Mouse (Mus musculus) stomach, embryonic 14.5 days (tissue): ENCODE results near the gene Meis2. TPM values are rescaled to one million over a fixed set of nuclear protein-coding genes. Genes with fewer than 3 reads are reported as not detected.

Source experiments
- ATAC-seq: fragments of 200-750 bp; cut with Nextera tagmentation; 2 replicates; pipeline ENCODE4 v1.8.0; 2017; ENCODE audit warnings: low read depth, moderate TSS enrichment; ENCODE audit not compliant: insufficient number of reproducible peaks, insufficient read depth, low FRiP score
- H3K27ac ChIP-seq: fragments of 300-500 bp; sonication (generic); 2 replicates; pipeline ENCODE4 v1.5.1; 2014; ENCODE audit warnings: mild to moderate bottlenecking, low read length, moderate library complexity, mixed read lengths
- H3K27me3 ChIP-seq: fragments of 300-500 bp; sonication (generic); 2 replicates; pipeline ENCODE4 v1.6.1; 2014; ENCODE audit warnings: low read length, control low read depth, mixed read lengths; ENCODE audit not compliant: control insufficient read depth, insufficient read depth
- H3K36me3 ChIP-seq: fragments of 300-500 bp; sonication (generic); 2 replicates; pipeline ENCODE4 v1.6.1; 2014; ENCODE audit warnings: mild to moderate bottlenecking, control low read depth, low read length, moderate library complexity, mixed read lengths; ENCODE audit not compliant: control insufficient read depth, insufficient read depth
- H3K4me1 ChIP-seq: fragments of 300-500 bp; sonication (generic); 2 replicates; pipeline ENCODE4 v1.6.1; 2014; ENCODE audit warnings: low read length, control low read depth, mixed read lengths; ENCODE audit not compliant: control insufficient read depth, insufficient read depth
- H3K4me2 ChIP-seq: fragments of 300-500 bp; sonication (generic); replicated peaks from 2 replicates; pipeline ENCODE4 v1.6.1; 2014; ENCODE audit warnings: low read depth, low read length, control low read depth
- H3K4me3 ChIP-seq: fragments of 300-500 bp; sonication (generic); 2 replicates; pipeline ENCODE4 v1.5.1; 2014; ENCODE audit warnings: low read depth, low read length, control low read depth
- H3K9ac ChIP-seq: fragments of 300-500 bp; sonication (generic); replicated peaks from 2 replicates; pipeline ENCODE4 v1.6.1; 2014; ENCODE audit warnings: low read depth, mild to moderate bottlenecking, control low read depth, low read length, moderate library complexity, mixed read lengths
- H3K9me3 ChIP-seq: fragments of 300-500 bp; sonication (generic); 2 replicates; pipeline ENCODE4 v1.6.1; 2016; ENCODE audit warnings: low read depth, low read length, control low read depth; ENCODE audit not compliant: control insufficient read depth
- WGBS: fragments of 180-500 bp; shearing (Covaris S2); extraction: QIAGEN DNeasy Blood & Tissue Kit; methylation state at CpG from one replicate; pipeline ENCODE4 v1.1.7; 2014; 5-methylcytosine and 5-hydroxymethylcytosine counted together
- polyA plus RNA-seq: library from polyadenylated mRNA; unstranded; fragments of >200 nt; fragmentation: Nextera tagmentation; extraction: Ambion mirVana; gene quantifications from 2 replicates; pipeline ENCODE4 v1.2.1, GENCODE M21; 2014

Meis2 gene
- polyA plus RNA-seq, 1 experiment from 2014 or later: 85.0 TPM

GRCm38 (mm10) chr2:115822361-115822760 is 243.3 kb downstream of the Meis2 start:
- H3K4me1 ChIP-seq: peaks cover 4% of the 10 kb centered on the region; the same call in 1 of the 2 replicates
- H3K9ac ChIP-seq: no peak overlapping the region
- no peak for ATAC-seq
- no peaks in the 10 kb centered on the region for H3K9me3 ChIP-seq
- no peak overlapping the region for H3K4me3 ChIP-seq
- no peaks in the 10 kb centered on the region for H3K36me3 ChIP-seq
- WGBS: 84% methylated on average over 5 of the region's 5 CpGs
- H3K27me3 ChIP-seq: no peaks in the 10 kb centered on the region
- H3K27ac ChIP-seq: no peak overlapping the region
- no peak overlapping the region for H3K4me2 ChIP-seq

GRCm38 (mm10) chr2:115817959-115818358 is 247.7 kb downstream of the Meis2 start:
- Histone ChIP-seq H3K36me3 (no peaks in the 10 kb centered on the region), H3K27ac (peak overlapping the region; percentile 63; the same call in 1 of the 2 replicates), H3K9me3 (no peaks in the 10 kb centered on the region), H3K4me2 (no peak overlapping the region), H3K9ac (no peak overlapping the region), H3K4me3 (no peak overlapping the region), H3K27me3 (no peaks in the 10 kb centered on the region), H3K4me1 (peaks cover 4% of the 10 kb centered on the region; the same call in 1 of the 2 replicates)
- 25% methylated on average over 6 of the region's 6 CpGs for WGBS
- peak; percentile 93 for ATAC-seq

DNA sequence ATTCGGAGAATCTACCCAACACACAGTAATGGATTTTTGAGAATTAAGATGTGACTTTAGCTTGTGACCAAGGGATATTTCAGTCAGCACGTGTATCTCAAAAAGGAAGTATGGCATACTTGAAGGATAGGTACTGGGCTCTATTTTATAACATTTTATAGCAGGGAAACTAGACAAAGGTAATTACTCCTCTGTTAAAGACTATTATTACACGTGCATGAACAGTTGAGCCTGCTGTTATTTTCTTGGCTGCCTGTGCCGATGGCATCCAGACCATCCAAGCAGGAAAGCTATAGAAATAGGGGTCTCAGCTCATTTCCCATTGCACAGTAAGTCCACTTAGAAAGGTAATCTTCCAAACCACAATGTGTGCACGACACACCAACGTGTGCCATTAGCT is 251.9 kb downstream of the Meis2 start:
- Histone ChIP-seq H3K4me1 (peaks cover 4% of the 10 kb centered on the region; the same call in 1 of the 2 replicates), H3K27ac (no peak overlapping the region), H3K4me2 (no peak overlapping the region), H3K27me3 (no peaks in the 10 kb centered on the region), H3K9ac (no peak overlapping the region), H3K9me3 (no peaks in the 10 kb centered on the region), H3K4me3 (no peak overlapping the region), H3K36me3 (no peaks in the 10 kb centered on the region)
- 50% methylated on average over 6 of the region's 6 CpGs for WGBS
- no peak for ATAC-seq

DNA sequence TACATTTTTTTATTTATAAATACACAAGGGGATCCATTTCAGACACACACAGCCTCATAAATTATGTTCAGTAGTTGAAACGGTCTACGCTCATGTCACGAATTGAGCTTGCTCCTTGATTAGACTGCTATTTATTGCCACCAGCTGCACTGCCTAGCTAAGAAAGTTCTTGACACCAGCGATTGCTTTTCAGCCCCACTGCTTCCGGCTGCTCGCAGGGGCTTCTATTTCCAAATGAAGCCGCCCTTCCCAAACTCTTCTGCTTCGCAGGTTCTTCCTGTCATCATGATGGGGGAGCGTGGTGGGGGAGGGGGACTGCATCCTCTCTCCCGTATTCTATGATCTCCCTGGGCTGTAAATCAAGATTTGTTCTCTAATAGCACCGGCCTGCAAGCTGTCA is 252.3 kb downstream of the Meis2 start:
- H3K4me2 ChIP-seq: no peak overlapping the region
- no peaks in the 10 kb centered on the region for H3K36me3 ChIP-seq
- WGBS: 26% methylated on average over 11 of the region's 11 CpGs
- no peak for ATAC-seq
- H3K4me1 ChIP-seq: peaks cover 4% of the 10 kb centered on the region; the same call in 1 of the 2 replicates
- no peak overlapping the region for H3K9ac ChIP-seq
- no peaks in the 10 kb centered on the region for H3K27me3 ChIP-seq
- no peak overlapping the region for H3K4me3 ChIP-seq
- no peaks in the 10 kb centered on the region for H3K9me3 ChIP-seq
- no peak overlapping the region for H3K27ac ChIP-seq
